Mouse (Mus musculus): ENCODE measurements around the gene Lrrc34.

- TF ChIP-seq HCFC1 (IDR thresholded peaks at IDR 0.05; ENCODE audit: borderline replicate concordance, insufficient read depth, low read length), result no peak
- no peak for TF ChIP-seq CHD2 (IDR thresholded peaks at IDR 0.05; ENCODE audit: low read depth, low read length)
- no peak for TF ChIP-seq MAFK (IDR thresholded peaks at IDR 0.05; ENCODE audit: insufficient read depth, low read depth, low read length)
Observed at GRCm38 (mm10) chr3:30595111-30595832, 52.4 kb downstream of the Lrrc34 start.
